Mouse (Mus musculus): ENCODE results near the gene Acad9.

Gene Acad9

GRCm38 (mm10) chr3:36095371-36095770 lies 29.6 kb downstream of the Acad9 start:
- DNase-seq, result no peak

- no peak for DNase-seq
Observed at GRCm38 (mm10) chr3:36116076-36116475, 50.3 kb downstream of the Acad9 start.

- DNase-seq, result no peak
Observed at GRCm38 (mm10) chr3:36119684-36120548, 54.1 kb downstream of the Acad9 start.

- peak; percentile 43 for DNase-seq
Observed at GRCm38 (mm10) chr3:36126176-36126575, 60.4 kb downstream of the Acad9 start.

DNA sequence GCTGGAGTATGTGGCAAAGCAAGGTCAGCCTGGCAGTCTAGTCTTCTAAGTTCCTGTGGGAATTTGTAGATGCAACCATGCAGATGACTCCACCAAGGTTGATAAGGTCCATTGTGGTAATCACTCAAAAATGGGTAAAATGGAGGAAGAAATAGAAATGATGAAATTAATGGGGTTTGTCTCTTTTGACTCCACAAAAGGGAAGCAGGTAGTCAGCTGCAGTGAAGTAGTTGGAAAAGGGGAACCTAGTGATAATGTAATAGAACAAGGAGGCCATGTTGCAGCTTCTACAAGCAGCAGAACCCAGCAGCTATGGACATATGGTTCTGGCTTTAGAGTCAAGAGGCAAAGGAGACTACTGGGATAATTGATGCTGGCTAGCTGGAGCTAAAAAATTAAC lies 70.4 kb downstream of the Acad9 start:
- no peak for DNase-seq

GRCm38 (mm10) chr3:36137560-36137959 lies 71.8 kb downstream of the Acad9 start:
- no peak for DNase-seq

- DNase-seq, result no peak
Observed at GRCm38 (mm10) chr3:36138171-36138660, 72.4 kb downstream of the Acad9 start.

- no peak for DNase-seq
Observed at GRCm38 (mm10) chr3:36138996-36139395, 73.2 kb downstream of the Acad9 start.
